Mouse (Mus musculus) induced T-regulatory cell, adult 2 months (primary cell): ENCODE data around the gene Tmem211.

ENCODE experiments used
- DNase-seq: peaks from one replicate; pipeline ENCODE4 v3.0.0-alpha.2; 2012; ENCODE audit warnings: low read depth

The Tmem211 gene

GRCm38 (mm10) chr5:113280138-113280856 lies 53.6 kb downstream of the Tmem211 start:
- DNase-seq: no peak

GRCm38 (mm10) chr5:113281557-113281956 lies 54.8 kb downstream of the Tmem211 start:
- no peak for DNase-seq

GRCm38 (mm10) chr5:113283726-113284125 lies 57.0 kb downstream of the Tmem211 start:
- no peak for DNase-seq

GRCm38 (mm10) chr5:113285541-113285940 lies 58.8 kb downstream of the Tmem211 start:
- no peak for DNase-seq

- no peak for DNase-seq
These were observed 59.3 kb downstream of the Tmem211 start for GRCm38 (mm10) chr5:113286048-113286447.

- peak; percentile 25 for DNase-seq
These were observed 60.1 kb downstream of the Tmem211 start for GRCm38 (mm10) chr5:113286591-113287520.

- no peak for DNase-seq
These were observed 61.1 kb downstream of the Tmem211 start for GRCm38 (mm10) chr5:113287762-113288161.

GRCm38 (mm10) chr5:113288490-113288889 lies 61.8 kb downstream of the Tmem211 start:
- DNase-seq: no peak
